Mouse (Mus musculus): ENCODE measurements around the gene Chn1.

The Chn1 gene

GRCm38 (mm10) chr2:73637688-73638087, 137.5 kb downstream of the Chn1 start:
- in situ Hi-C loops (cut with MboI, MseI), result no loop called here

GRCm38 (mm10) chr2:73636387-73636786, 138.8 kb downstream of the Chn1 start:
- in situ Hi-C loops (cut with MboI, MseI), result no loop called here

GRCm38 (mm10) chr2:73631816-73632215, 143.3 kb downstream of the Chn1 start:
- in situ Hi-C loops (cut with MboI, MseI), result no loop called here

GRCm38 (mm10) chr2:73618486-73619052, 156.6 kb downstream of the Chn1 start:
- in situ Hi-C loops (cut with MboI, MseI), result no loop called here

GRCm38 (mm10) chr2:73616434-73617057, 158.6 kb downstream of the Chn1 start:
- in situ Hi-C loops (cut with MboI, MseI), result no loop called here

- in situ Hi-C loops (cut with MboI, MseI), result no loop called here
Observed at GRCm38 (mm10) chr2:73615456-73615855, 159.7 kb downstream of the Chn1 start.

GRCm38 (mm10) chr2:73614303-73614702, 160.8 kb downstream of the Chn1 start:
- in situ Hi-C loops (cut with MboI, MseI), result no loop called here

GRCm38 (mm10) chr2:73612941-73613340, 162.2 kb downstream of the Chn1 start:
- in situ Hi-C loops (cut with MboI, MseI), result no loop called here

- in situ Hi-C loops (cut with MboI, MseI), result no loop called here
Observed at GRCm38 (mm10) chr2:73612367-73612914, 162.7 kb downstream of the Chn1 start.

GRCm38 (mm10) chr2:73611798-73612197, 163.3 kb downstream of the Chn1 start:
- in situ Hi-C loops (cut with MboI, MseI), result no loop called here

- in situ Hi-C loops (cut with MboI, MseI), result no loop called here
Observed at GRCm38 (mm10) chr2:73609724-73610210, 165.4 kb downstream of the Chn1 start.

- in situ Hi-C loops (cut with MboI, MseI), result no loop called here
Observed at GRCm38 (mm10) chr2:73609067-73609723, 166.0 kb downstream of the Chn1 start.

- in situ Hi-C loops (cut with MboI, MseI), result no loop called here
Observed at GRCm38 (mm10) chr2:73608391-73608790, 166.8 kb downstream of the Chn1 start.

- in situ Hi-C loops (cut with MboI, MseI), result no loop called here
Observed at GRCm38 (mm10) chr2:73607609-73608008, 167.5 kb downstream of the Chn1 start.

GRCm38 (mm10) chr2:73607146-73607545, 168.0 kb downstream of the Chn1 start:
- in situ Hi-C loops (cut with MboI, MseI), result no loop called here

GRCm38 (mm10) chr2:73606616-73607015, 168.5 kb downstream of the Chn1 start:
- in situ Hi-C loops (cut with MboI, MseI), result no loop called here

GRCm38 (mm10) chr2:73605077-73605476, 170.1 kb downstream of the Chn1 start:
- in situ Hi-C loops (cut with MboI, MseI), result no loop called here

GRCm38 (mm10) chr2:73604579-73604978, 170.6 kb downstream of the Chn1 start:
- in situ Hi-C loops (cut with MboI, MseI), result no loop called here

- in situ Hi-C loops (cut with MboI, MseI), result no loop called here
Observed at GRCm38 (mm10) chr2:73600650-73601049, 174.5 kb downstream of the Chn1 start.

GRCm38 (mm10) chr2:73597772-73598171, 177.4 kb downstream of the Chn1 start:
- in situ Hi-C loops (cut with MboI, MseI), result loop anchor here (25.0 kb wide), 1 partner anchor 1065 kb away; the partner anchor contains the start of genes Evx2 and Hoxd13

GRCm38 (mm10) chr2:73596786-73597185, 178.4 kb downstream of the Chn1 start:
- in situ Hi-C loops (cut with MboI, MseI), result loop anchor here (25.0 kb wide), 1 partner anchor 1066 kb away; the partner anchor contains the start of genes Evx2 and Hoxd13

- in situ Hi-C loops (cut with MboI, MseI), result loop anchor here (25.0 kb wide), 1 partner anchor 1066 kb away; the partner anchor contains the start of genes Evx2 and Hoxd13
Observed at GRCm38 (mm10) chr2:73596326-73596725, 178.8 kb downstream of the Chn1 start.
